In the genomic region with DNA sequence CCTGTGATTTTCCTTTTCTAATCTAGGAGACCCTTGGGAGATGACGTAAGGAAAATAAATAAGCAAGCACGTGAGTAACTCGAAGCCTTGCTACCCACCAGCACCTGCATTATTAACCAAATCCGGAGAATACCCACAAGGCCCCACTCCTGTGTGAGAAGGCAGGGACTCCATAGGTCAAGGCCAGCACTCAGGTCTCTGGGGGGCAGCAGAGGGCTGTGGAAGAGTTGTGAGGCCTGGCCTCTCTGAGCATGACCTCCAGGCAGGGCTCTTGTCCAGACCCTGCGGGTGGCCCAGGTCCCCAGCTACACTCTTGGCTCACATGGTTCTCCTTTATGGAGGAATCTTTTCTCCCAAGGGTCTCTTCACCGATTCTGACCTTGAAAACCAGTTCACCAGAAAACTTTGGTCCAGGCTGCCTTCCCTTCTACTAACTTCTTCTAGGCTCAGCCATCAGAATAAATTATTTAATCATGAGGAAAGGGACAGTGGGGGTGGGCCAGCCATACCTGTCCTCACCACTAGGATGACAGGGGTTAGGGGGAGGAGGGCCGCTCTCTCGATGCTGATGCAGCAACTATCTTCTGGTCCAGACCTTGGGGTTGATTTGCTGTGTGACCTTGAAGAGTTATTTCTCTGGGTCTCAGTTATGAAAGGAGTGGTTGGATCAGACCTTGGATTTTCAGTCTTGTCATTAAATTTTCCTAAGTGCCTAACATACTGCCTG, we compare ENCODE assay signal across 10 mouse cellular contexts. TPM values are rescaled to one million over a fixed set of nuclear protein-coding genes. Genes with fewer than 3 reads are reported as not detected.
DNase-seq lines count a peak whose midpoint lies in the region; ATAC-seq and TF ChIP-seq lines count a peak whose summit lies in the region.
"Had no signal": no experiment of that assay in that cellular context is flagged by ENCODE, and none has a peak within 500 bp of the region (broad histone marks: within the 10 kb centered on the region; RNA-seq: fewer than 3 reads in every experiment).

No protein-coding gene starts in this region.

- H3K9ac ChIP-seq in hindbrain, embryonic 12.5 days: no peak overlapping the region

- no peaks in the 10 kb centered on the region for H3K9me3 ChIP-seq in heart, embryonic 10.5 days
- no peaks in the 10 kb centered on the region for H3K9me3 ChIP-seq in hindbrain, embryonic 12.5 days (replicated peaks)

- DNase-seq in heart, adult 18-20 months: peak; percentile 80 to 89
- DNase-seq in heart, embryonic 10.5 days (ENCODE audit: low spot score): no peak
- peak in 1 of 2 experiments; percentile 11 for DNase-seq in spleen, adult 2 months (ENCODE audit: low read depth in 1 of 2, low spot score in 2 of 2)
- no peak for DNase-seq in spleen, adult 12 weeks (ENCODE audit: low spot score)
- DNase-seq in cerebellum, postnatal 36 days: peak; percentile 85 to 88
- DNase-seq in heart, postnatal 10 days: peak; percentile 84
- peak; percentile 68 for DNase-seq in retina, embryonic 14.5 days (ENCODE audit: low spot score)

- H3K4me3 ChIP-seq in heart, embryonic 10.5 days: no peak overlapping the region
- no peak overlapping the region for H3K4me3 ChIP-seq in spleen, adult 2 months (ENCODE audit: extremely low read depth, insufficient read depth, insufficient read length)
- no peak overlapping the region for H3K4me3 ChIP-seq in hindbrain, embryonic 12.5 days

- 52% methylated on average over 8 of the region's 8 CpGs for WGBS in heart, embryonic 10.5 days
- WGBS in spleen, adult 2 months: 72% methylated on average over 8 of the region's 8 CpGs
- 46% methylated on average over 8 of the region's 8 CpGs for WGBS in hindbrain, embryonic 12.5 days

- TF ChIP-seq CTCF in spleen, adult 2 months (IDR thresholded peaks at IDR 0.05; ENCODE audit: extremely low read depth, insufficient read depth, insufficient read length, insufficient replicate concordance): 0 out of 2 replicates have a peak, but pooled peaks have one; percentile 25

- H3K4me2 ChIP-seq in hindbrain, embryonic 12.5 days (replicated peaks): no peak overlapping the region

- no peak for ATAC-seq in hindbrain, embryonic 12.5 days (ENCODE audit: low FRiP score)
- ATAC-seq: Patski had no signal

- H3K36me3 ChIP-seq in heart, embryonic 10.5 days: no peaks in the 10 kb centered on the region
- H3K36me3 ChIP-seq in spleen, adult 2 months (ENCODE audit: control insufficient read depth, insufficient read depth, low read length): no peaks in the 10 kb centered on the region
- no peaks in the 10 kb centered on the region for H3K36me3 ChIP-seq in hindbrain, embryonic 12.5 days

- intact Hi-C loops in heart, postnatal 10 days (cut with DNase I): loop anchor here (5.0 kb wide), 3 partner anchors 336 to 386 kb away; no protein-coding TSS in a partner anchor

- peaks cover 7% of the 10 kb centered on the region for H3K27me3 ChIP-seq in heart, embryonic 10.5 days (ENCODE audit: insufficient read depth, poor library complexity, severe bottlenecking)
- H3K27me3 ChIP-seq in spleen, adult 2 months (ENCODE audit: control insufficient read depth, insufficient read depth, low read length): no peaks in the 10 kb centered on the region
- no peaks in the 10 kb centered on the region for H3K27me3 ChIP-seq in hindbrain, embryonic 12.5 days
- H3K27me3 ChIP-seq: Patski had no signal

- no peak overlapping the region for H3K27ac ChIP-seq in heart, embryonic 10.5 days
- no peak overlapping the region for H3K27ac ChIP-seq in spleen, adult 2 months (ENCODE audit: insufficient read depth, low read length)
- H3K27ac ChIP-seq in hindbrain, embryonic 12.5 days: no peak overlapping the region

- no peak for TF ChIP-seq POLR2A in spleen, adult 2 months (IDR thresholded peaks at IDR 0.05; ENCODE audit: low read depth, low read length)

- H3K4me1 ChIP-seq in heart, embryonic 10.5 days: peaks cover 5% of the 10 kb centered on the region; the same call in 1 of the 2 replicates
- H3K4me1 ChIP-seq in spleen, adult 2 months (ENCODE audit: control insufficient read depth, insufficient read depth, insufficient read length): no peaks in the 10 kb centered on the region
- 0 out of 2 replicates have a peak, but pooled peaks cover 3% of the 10 kb centered on the region for H3K4me1 ChIP-seq in hindbrain, embryonic 12.5 days

RNA-seq across cellular contexts. Expression of a gene that starts 36.4 kb away (rescaled TPM):
- total RNA-seq in heart, adult 18-20 months (2021): 10 to 100 TPM; 10.5 to 14.7 TPM
- 0.20 and 0.87 TPM in 2 replicates for polyA plus RNA-seq in heart, embryonic 10.5 days (2016; fragmentation: Nextera tagmentation; extraction: Ambion mirVana)
- 40.6 and 51.0 TPM in 2 replicates for polyA plus RNA-seq in spleen, adult 2 months (2012; rRNA removed)
- 1 to 10 TPM; 3.0 to 3.4 TPM for total RNA-seq in heart, postnatal 10 days (2021)
- polyA plus RNA-seq in hindbrain, embryonic 12.5 days (2016; fragmentation: Nextera tagmentation; extraction: Ambion mirVana): 2.6 and 3.1 TPM in 2 replicates
- polyA plus RNA-seq: heart, embryonic 14.5 days had no signal

Comparison
In these comparisons a context has a peak if more than half of its experiments do, and no peak if none do; other contexts are left out.
1. DNase-seq: peak in heart, adult 18-20 months (2 of 2), cerebellum, postnatal 36 days (2 of 2), heart, postnatal 10 days (2 of 2) and retina, embryonic 14.5 days (single experiment); none in heart, embryonic 10.5 days (single experiment) and spleen, adult 12 weeks (single experiment).
2. RNA of a gene that starts 36.4 kb away (polyA plus RNA-seq): 40.6 to 51.0 TPM in spleen, adult 2 months; 2.6 to 3.1 TPM in hindbrain, embryonic 12.5 days and 0.20 to 0.87 TPM in heart, embryonic 10.5 days; every median in the first group is over 10 times any median in the second.